Mouse (Mus musculus) bone marrow, adult 2 months (tissue): ENCODE data around the gene Vwce. TPM values are rescaled to one million over a fixed set of nuclear protein-coding genes. Genes with fewer than 3 reads are reported as not detected.

Experiments
- H3K27ac ChIP-seq: fragments of 200-500 bp; 2 replicates; pipeline ENCODE4 v1.5.1; 2012; ENCODE audit warnings: low read depth, mild to moderate bottlenecking, control low read depth, inconsistent platforms, low read length; ENCODE audit not compliant: control insufficient read depth, poor library complexity, insufficient read depth
- H3K4me1 ChIP-seq: fragments of 200-500 bp; 2 replicates; pipeline ENCODE4 v1.6.1; 2011; ENCODE audit warnings: low read length; ENCODE audit not compliant: control insufficient read depth, insufficient read depth
- H3K4me3 ChIP-seq: fragments of 200-500 bp; replicated peaks from 2 replicates; pipeline ENCODE3; 2011; ENCODE audit warnings: mild to moderate bottlenecking, low read depth, low read length, control low read depth; ENCODE audit not compliant: control insufficient read depth
- CTCF ChIP-seq: fragments of 200-500 bp; IDR thresholded peaks from 2 replicates; pipeline ENCODE4 v1.5.1; 2011; ENCODE audit warnings: low read length, control low read depth; ENCODE audit not compliant: control insufficient read depth, insufficient read depth
- POLR2A ChIP-seq: fragments of 200-500 bp; IDR thresholded peaks from 2 replicates; pipeline ENCODE4 v1.6.1; 2011; ENCODE audit warnings: low read depth, mild to moderate bottlenecking, control low read depth, low read length, borderline replicate concordance; ENCODE audit not compliant: control insufficient read depth
- WGBS: fragments of 180-500 bp; shearing (Covaris S2); methylation state at CpG from one replicate; pipeline ENCODE4 v1.1.7; 2018; 5-methylcytosine and 5-hydroxymethylcytosine counted together
- polyA plus RNA-seq: library from polyadenylated mRNA; stranded (reverse); fragments of >200 nt; gene quantifications from 2 replicates; pipeline ENCODE4 v1.2.4, GENCODE M21; 2011; ENCODE audit warnings: low replicate concordance; ENCODE audit not compliant: missing spikeins, insufficient read depth, insufficient read length

Gene Vwce
- polyA plus RNA-seq, 1 experiment = 0.77 TPM

DNA sequence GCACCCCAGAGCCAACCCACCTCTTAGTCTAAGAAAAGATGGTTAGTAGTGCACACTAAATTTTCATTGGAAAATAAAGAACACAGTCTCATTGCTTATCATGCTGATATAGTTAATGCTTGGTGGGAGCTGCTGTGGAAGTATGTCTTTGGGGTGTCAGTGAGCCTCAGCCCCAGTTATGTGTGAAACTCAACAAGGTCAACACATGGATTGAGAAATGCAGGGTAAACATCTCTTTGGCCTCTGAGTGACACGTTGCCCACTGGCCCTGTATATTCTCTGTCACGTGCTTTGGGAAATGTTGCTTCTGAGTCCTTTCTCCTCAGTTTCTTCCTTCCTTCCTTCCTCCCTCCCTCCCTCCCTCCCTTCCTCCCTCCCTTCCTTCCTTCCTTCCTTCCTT is 24.4 kb downstream of the Vwce start:
- Histone ChIP-seq H3K4me1 (peaks cover 2% of the 10 kb centered on the region; the same call in 1 of the 2 replicates), H3K4me3 (no peak overlapping the region), H3K27ac (no peak overlapping the region)
- TF ChIP-seq POLR2A = no peak
- TF ChIP-seq CTCF = no peak
- WGBS = 70% methylated on average over 2 of the region's 2 CpGs

DNA sequence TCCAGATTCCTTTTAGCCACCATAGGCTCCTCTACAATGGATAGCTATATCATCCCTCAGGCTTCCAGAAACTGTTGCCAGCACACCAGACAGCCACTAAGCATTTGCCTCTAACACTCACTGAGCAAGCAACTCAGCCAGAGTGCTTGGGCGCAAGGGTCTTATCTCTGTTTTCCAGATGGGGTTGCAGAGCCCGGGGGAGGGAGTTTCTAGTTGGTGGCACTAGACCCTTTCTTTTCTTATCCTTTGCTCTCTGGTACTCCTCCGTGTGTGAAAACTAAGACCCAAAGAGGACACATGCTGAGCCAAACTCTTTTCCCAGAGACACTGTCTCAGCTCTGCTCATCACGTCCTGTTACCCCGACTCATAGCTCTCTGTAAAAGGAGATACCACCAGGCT is 27.4 kb downstream of the Vwce start:
- WGBS = 64% methylated on average over 5 of the region's 5 CpGs
- peak overlapping the region; percentile 79 for H3K27ac ChIP-seq
- no peak overlapping the region for H3K4me3 ChIP-seq
- H3K4me1 ChIP-seq = peaks cover 2% of the 10 kb centered on the region; the same call in 1 of the 2 replicates
- TF ChIP-seq CTCF (no peak), POLR2A (no peak)

DNA sequence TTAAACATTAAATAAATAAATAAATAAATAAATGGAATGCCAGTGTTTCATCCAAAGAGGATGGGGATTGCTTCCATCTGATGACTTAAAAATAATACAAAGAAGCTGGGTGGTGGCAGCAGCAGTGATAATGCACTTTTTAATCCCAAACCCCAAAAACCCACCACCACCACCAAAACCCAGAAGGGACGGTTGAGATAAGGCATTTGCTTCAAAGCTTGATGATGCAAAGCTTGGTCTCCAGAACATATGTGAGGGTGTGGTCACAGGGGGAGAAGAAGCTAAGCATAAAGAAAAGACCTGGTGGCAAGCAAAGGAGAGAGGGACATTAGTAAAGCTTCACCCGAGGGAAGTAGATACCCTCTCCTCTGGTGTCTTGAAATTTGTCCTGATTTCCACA is 27.9 kb downstream of the Vwce start:
- H3K4me1 ChIP-seq = peaks cover 2% of the 10 kb centered on the region; the same call in 1 of the 2 replicates
- WGBS = 49% methylated on average over 2 of the region's 2 CpGs
- TF ChIP-seq POLR2A (no peak), CTCF (no peak)
- H3K27ac ChIP-seq = peak overlapping the region; percentile 56
- H3K4me3 ChIP-seq = no peak overlapping the region

DNA sequence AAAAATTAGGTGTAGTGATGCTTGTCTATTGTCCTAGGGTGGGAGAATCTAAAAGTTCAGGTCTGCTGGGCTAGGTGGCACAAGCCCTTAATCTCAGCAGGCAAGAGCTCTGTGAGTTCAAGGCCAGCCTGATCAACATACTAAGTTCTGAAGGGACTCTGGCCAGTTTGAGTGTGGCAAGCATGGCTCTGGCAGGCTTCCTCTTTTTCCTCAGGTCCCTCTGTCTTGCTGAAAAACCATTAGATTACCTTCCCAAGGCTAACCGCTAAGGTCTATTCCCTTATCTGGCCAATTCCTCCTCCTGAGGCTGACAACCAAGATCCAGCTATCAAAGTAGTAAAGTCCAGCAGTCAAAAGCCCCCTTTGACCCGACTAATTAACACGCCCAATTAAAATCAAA is 28.7 kb downstream of the Vwce start:
- Histone ChIP-seq H3K4me3 (no peak overlapping the region), H3K27ac (peak overlapping the region; percentile 56; the same call in 1 of the 2 replicates), H3K4me1 (peaks cover 2% of the 10 kb centered on the region; the same call in 1 of the 2 replicates)
- 38% methylated on average over 3 of the region's 3 CpGs for WGBS
- TF ChIP-seq CTCF = no peak

DNA sequence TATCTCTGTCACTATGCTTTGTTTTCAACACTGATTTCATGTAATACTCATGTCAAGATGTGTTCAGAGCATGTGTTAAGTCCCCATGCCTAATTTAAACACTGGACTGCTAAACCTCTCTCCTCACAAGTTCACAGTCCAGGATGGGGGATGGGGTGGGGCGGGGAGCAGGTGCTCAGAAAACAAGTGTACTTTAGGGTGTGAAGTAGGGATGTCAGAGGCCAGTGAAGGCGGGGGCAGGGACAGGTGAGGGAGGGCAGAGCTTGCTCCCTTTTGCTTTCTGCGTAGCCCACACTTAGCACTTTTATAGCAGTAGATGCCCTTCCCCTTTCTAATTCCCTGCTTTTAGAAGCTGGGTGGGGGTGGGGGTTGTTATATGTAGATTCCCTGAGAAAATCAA is 31.1 kb downstream of the Vwce start:
- 64% methylated on average over 3 of the region's 3 CpGs for WGBS
- Histone ChIP-seq H3K4me1 (peaks cover 2% of the 10 kb centered on the region; the same call in 1 of the 2 replicates), H3K27ac (no peak overlapping the region), H3K4me3 (no peak overlapping the region)
- TF ChIP-seq POLR2A = no peak
- TF ChIP-seq CTCF = no peak

DNA sequence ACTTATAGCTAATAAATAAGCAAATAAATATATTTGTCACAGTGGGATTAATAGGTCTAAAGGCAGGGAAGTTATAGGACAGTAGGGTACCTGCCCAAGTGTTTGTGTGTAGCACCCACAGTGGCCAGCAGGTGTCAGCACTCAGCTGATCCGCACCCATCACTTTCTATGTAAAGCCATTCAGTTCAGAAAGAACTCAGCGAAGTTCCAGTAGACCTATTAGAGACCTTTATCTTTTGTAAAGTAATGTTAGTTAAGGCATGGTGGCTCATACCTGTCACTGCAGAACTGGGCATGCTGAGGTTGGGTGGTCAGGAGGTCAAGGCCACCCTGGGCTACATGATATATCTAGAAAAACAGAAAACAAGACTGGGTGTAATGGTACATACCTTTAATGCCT is 31.5 kb downstream of the Vwce start:
- no peak overlapping the region for H3K4me3 ChIP-seq
- H3K27ac ChIP-seq = no peak overlapping the region
- H3K4me1 ChIP-seq = peaks cover 2% of the 10 kb centered on the region; the same call in 1 of the 2 replicates
- peak; percentile 94 for TF ChIP-seq CTCF
- TF ChIP-seq POLR2A = no peak
- WGBS = 6% methylated on average over 2 of the region's 2 CpGs

DNA sequence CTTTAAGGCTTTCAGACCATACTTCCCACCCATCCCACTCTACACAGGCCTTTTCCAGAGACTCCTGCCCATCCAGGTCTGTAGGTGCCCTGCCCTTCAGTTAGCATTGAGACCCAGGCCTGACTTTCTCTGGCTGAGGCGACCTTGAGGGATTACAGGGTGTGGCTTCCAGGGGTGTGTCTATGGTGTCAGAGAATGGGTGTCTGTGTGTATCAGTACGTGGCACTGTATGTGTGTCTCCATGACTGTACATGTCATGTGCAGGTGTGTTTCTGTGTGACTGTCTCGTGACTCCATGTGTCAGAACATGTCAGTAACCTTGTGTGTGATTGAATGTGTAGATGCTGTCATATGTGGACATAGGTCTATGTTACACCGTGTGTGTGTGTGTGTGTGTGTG is 37.3 kb downstream of the Vwce start:
- H3K4me3 ChIP-seq = no peak overlapping the region
- H3K27ac ChIP-seq = no peak overlapping the region
- no peak for TF ChIP-seq CTCF
- TF ChIP-seq POLR2A = no peak
- H3K4me1 ChIP-seq = no peaks in the 10 kb centered on the region
- WGBS = 74% methylated on average over 4 of the region's 4 CpGs

DNA sequence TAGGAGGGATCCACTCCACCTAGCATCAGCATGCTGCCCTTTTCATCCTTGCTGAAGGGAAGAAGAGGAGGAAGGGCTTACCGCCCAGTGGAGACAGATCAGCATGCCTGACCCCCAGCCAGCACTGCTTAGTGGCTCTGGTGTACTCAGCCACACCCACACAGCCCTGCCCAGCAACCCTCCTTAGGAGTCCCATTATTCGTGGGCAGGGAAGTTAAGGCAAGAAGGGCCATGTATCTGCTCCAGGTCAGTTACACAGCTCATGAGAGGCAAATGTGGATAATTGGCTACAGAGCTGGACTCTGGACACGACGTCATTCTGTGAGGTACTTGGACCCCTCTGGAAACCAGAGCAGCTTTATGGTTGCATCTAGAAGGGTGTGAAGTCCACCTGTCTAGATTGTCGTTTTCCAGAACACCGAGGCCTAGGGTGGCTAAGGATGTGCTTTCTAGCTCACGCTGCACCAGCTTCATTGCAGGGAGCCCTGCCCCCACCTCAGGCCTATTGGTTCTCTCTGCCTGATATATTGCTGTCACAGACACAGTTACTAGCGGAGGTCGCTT is 37.9 kb downstream of the Vwce start:
- 80% methylated on average over 9 of the region's 9 CpGs for WGBS

DNA sequence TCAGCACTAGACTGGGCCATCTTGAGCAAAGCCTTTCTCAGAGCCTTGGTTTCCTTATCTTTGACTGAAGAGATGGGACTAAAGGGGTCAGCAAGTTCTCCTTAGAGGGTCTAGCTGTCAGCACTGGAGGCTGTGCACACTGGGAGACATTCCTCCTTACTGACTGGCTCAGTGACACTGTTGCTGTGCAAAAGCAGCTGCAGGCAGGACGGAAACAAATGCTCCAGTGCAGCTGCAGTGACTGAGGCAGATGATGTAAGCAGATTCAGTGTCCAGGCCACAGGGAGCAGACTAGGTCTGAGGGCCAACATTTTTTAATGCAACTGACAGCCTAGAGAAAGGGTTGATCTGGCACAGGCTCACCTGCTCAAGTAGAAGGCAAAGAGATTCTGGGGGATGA is 39.3 kb downstream of the Vwce start:
- 76% methylated on average over 1 of the region's 1 CpGs for WGBS
- no peak overlapping the region for H3K27ac ChIP-seq
- TF ChIP-seq POLR2A (no peak), CTCF (no peak)
- H3K4me3 ChIP-seq = no peak overlapping the region
- no peaks in the 10 kb centered on the region for H3K4me1 ChIP-seq

More for the DNA sequence above, 37.9 kb downstream of the Vwce start:
- Histone ChIP-seq H3K27ac (no peak overlapping the region), H3K4me3 (no peak overlapping the region), H3K4me1 (no peaks in the 10 kb centered on the region)
- TF ChIP-seq POLR2A (no peak), CTCF (no peak)
